Mouse (Mus musculus): ENCODE data around the gene Gpc4.

Gene Gpc4

GRCm38 (mm10) chrX:52164738-52165554 is at the start of gene Gpc4:
TSS of gene Gpc4 (minus strand) at chrX:52165252.
- ATAC-seq (ENCODE audit: insufficient number of reproducible peaks, low FRiP score, low TSS enrichment), result peak; percentile 64; the same call in 1 of the 2 replicates

DNA sequence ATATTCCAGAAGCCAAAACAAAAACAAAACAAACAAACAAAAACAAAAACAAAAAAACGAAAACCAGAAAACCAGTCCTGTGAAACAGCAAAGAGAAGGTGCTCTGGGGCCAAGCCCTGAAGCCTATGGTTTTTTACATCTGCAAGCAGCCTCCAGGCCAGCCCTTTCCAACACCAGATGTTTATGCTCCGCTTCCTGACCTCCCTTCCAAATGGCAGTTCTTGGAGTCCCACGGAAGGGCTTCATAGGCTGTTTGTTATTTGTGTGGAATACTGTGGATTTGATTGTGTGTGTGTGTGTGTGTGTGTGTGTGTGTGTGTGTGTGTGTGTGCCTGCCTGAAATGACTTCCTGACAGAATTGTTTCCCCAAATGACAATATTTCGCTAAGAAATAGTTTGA is 47.8 kb upstream of the Gpc4 start:
- no peak for ATAC-seq (ENCODE audit: insufficient number of reproducible peaks, low FRiP score, low TSS enrichment)

DNA sequence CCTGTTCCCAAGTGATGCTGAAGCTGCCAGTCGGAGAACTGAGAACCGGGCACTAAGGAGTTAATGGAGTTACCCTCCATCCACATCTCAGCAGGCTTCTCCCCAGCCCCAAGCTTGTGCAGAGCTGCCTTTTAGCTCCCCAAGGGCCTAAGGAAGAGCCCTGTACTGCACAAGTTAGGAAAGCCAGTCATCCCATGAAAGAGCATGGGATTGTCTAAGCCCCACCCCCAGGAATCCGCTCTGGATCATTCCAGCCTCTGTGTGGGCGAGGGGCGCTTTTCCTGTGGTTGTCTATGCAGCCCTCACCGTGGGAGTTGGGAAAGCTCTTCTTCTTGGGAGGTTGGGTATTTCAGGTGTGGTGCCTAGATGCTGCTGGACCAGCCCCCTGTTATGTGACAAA is 34.8 kb upstream of the Gpc4 start:
- no peak for ATAC-seq (ENCODE audit: insufficient number of reproducible peaks, low FRiP score, low TSS enrichment)

DNA sequence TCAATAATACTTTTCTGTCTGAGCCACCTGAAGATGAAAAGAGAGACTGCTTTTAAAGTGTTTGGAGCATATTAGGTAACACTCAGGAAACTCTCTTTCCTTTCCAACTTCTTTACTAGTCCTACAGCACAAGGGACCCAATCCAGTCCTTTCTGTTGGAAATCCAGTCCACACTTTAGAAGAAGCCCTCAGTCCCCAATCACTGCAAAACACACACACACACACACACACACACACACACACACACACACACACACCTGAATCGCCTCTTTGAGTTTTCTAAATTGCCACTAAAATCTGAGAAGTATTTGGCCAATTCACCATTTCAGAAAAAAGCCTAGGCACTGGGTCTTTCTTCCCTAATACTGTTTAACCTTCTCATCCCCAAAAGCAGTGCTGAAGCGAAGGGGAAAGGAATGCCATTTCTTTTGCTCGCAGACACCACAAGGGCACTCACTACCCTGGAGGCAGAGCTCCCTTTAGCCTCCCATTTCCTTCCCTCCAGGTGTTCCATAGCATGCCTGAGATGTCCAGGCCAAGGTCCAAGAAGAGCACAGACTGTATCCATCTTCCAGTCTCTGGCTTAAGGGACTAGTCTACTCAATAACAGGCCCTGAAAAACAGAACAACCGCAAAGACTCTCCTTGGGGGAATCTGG is 28.4 kb upstream of the Gpc4 start:
- no peak for ATAC-seq (ENCODE audit: insufficient number of reproducible peaks, low FRiP score, low TSS enrichment)

- ATAC-seq (ENCODE audit: insufficient number of reproducible peaks, low FRiP score, low TSS enrichment), result no peak
Measured at GRCm38 (mm10) chrX:52189094-52189493, 24.0 kb upstream of the Gpc4 start.

DNA sequence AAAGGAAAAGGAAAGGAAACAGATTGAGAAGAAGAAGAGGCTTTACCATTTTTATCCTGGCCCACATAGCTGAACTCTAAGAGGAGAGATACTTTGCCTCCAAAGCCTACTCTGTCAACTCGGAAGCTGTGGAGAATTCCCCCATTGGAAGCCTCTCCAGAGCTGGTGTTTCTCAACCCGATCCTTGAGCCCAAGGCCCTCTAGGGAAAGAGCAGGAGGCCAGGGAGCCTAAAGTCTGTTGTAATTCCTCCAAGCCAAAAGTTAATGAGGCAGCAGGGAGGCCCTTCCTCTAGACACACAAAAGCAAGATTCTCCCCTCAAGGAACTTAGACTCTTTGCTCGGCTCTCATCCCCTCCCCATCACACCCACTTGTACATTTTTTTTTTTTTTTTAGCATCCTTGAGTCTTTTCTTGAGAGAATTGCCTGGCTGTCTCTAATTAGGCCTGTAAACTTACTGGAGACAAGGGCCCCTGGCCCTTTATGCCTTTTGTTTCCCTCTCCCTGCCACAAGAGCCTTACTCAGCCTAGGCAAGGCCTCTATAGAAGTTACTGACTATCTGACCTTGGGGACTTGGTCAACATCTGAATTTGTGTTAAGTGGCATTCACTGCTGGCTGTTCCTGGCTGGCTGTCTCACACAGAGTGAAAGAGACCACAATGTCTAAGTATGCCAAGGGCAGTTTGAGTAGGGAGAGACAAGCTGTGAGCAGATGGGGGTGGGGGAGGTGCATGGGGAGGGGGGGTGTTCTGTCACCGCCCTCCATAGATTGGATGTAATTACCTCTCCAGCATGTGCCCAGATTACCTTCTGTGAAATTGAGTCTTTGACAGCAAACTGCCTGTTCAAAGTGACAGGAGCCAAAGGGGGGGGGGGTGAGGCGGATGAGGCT is 18.7 kb upstream of the Gpc4 start:
- no peak for ATAC-seq (ENCODE audit: insufficient number of reproducible peaks, low FRiP score, low TSS enrichment)

DNA sequence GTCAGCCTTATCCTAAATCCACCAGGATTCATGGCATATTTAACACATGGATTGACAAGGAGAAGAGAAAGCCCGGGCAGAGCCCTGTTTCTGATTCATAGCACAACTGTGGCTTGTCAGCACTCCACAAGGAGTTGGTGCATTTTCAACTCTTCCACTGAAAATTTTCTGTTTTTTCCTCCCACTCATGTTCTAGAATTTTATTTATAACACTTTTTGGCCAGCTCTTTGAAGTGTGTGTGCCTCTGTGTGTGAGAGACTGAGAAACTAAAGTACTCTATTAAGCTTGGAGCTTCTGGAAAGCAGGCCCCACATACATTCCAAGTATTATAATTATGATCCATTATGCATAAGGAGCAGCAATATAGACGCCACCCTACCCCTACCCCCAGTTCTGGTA is 16.3 kb upstream of the Gpc4 start:
- no peak for ATAC-seq (ENCODE audit: insufficient number of reproducible peaks, low FRiP score, low TSS enrichment)

- no peak for ATAC-seq (ENCODE audit: insufficient number of reproducible peaks, low FRiP score, low TSS enrichment)
Measured at GRCm38 (mm10) chrX:52177067-52177466, 12.0 kb upstream of the Gpc4 start.

DNA sequence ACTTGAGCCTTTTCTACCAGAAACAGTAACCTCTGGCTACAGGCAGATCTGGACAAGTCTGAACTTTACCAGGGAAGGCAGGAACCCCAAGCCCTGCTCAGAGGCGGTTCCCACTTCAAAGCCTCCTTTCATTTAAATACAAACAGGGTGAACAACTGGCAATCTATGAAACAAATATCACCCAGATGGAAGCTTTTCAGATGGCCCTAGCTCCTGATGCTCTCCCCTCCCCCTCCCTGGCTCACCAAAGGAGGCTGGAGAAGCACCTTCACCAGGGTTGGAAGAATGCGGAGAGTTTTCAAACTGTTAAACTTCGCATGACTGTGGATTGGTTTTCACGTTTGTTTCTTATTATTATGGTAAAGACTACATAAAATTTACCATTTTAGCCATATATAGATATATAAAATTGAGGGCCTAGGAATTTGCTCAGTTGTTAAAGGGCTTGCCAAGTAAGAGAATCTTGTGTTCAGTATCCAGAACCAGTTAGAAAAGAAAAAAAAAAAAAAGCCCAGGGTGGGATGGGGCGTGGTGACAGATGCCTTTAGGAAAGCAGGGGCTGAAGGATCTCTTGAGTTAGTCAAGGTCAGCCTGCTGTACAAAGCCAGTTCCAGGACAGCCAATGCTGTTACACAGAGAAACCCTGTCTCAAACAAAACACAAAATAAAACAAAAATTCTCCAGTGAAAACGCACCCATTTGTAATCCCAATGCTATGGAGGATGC is 2.6 kb upstream of the Gpc4 start:
- ATAC-seq (ENCODE audit: insufficient number of reproducible peaks, low FRiP score, low TSS enrichment), result no peak

DNA sequence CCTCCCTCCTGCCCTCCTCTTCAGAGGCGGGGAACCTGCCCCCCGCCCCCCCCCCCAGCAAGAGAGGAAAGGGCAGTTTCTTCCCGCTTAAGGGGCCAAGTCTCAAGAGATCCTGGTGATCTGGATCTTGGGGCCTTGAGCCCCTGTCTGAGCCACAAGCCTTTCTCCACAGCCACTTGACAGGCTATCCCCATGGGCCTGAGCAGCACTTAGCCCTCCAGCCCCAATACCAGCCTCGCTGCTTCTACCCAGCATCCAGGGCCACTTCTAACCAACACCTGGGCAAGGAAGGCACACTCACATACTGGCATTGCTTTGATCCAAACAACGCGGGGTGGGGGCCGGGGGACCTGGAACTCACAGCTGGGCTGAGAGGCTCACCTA is 495 bp upstream of the Gpc4 start:
- ATAC-seq (ENCODE audit: insufficient number of reproducible peaks, low FRiP score, low TSS enrichment), result no peak

DNA sequence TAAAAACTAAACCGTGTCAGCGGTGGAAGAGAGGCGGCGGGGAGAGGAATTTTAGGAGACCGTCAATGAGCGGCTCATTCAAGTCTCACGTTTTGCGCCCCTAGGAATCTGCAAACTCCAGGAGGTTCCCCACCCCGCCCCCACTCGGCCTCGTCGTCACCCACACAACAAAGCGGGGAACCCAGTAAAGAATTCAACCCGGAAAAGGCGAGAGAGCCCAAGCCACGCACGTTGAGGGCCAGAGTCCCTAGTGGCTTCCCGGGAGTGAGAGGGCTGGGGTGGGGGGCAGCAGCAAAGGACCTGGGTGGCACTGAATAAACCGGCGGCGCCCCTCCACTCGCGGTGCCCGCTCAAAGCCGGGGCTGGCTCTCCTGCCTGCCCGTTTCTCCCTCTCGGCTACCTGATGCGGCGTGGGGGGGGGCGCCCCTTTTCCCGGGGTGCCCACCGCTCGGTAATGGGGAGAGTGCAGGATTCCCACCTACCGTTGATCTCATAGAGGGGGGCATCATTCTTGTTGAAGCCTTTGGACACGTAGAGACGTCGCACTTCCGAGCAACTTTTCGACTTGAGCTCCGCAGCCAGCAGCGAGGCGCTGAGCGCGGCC is 816 bp downstream of the Gpc4 start:
- no peak for ATAC-seq (ENCODE audit: insufficient number of reproducible peaks, low FRiP score, low TSS enrichment)

DNA sequence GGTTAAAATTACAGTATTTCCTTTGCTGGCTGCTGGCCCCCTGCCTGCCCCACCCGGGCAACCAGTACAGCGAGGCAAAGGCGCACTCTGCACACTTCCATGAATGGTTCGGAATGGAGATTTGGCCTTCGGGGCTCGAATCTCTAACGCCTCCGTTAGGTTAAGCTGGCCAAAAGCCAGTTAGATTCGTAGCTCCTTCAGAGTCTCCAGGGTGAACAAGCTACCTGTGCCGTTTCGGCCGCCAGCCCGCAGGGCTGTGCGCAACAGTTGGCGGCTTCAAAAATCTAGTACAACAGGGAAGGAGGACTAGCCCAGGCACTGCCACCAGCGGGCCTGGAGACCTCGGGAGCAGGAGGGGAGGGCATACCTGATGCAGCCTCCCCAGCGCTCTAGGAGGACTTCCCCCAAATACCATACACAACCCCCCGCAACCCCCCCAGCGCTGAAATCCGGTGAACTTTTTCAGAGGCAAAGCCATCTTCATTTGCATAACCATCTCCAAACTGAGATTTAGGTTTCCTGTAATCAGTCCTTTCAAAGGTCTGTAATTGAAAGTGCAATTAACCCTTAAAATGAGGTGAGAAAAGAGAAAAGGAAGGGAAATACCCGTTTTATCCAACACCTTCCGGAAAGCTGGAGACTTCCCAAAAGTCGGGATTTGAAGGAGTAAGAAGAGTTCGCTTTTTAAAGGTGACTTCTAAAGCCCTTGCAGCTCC is 1.5 kb downstream of the Gpc4 start:
- no peak for ATAC-seq (ENCODE audit: insufficient number of reproducible peaks, low FRiP score, low TSS enrichment)

- no peak for ATAC-seq (ENCODE audit: insufficient number of reproducible peaks, low FRiP score, low TSS enrichment)
Measured at GRCm38 (mm10) chrX:52162756-52163155, 2.3 kb downstream of the Gpc4 start.

GRCm38 (mm10) chrX:52162206-52162605 is 2.8 kb downstream of the Gpc4 start:
- ATAC-seq (ENCODE audit: insufficient number of reproducible peaks, low FRiP score, low TSS enrichment), result no peak

GRCm38 (mm10) chrX:52159621-52160020 is 5.4 kb downstream of the Gpc4 start:
- no peak for ATAC-seq (ENCODE audit: insufficient number of reproducible peaks, low FRiP score, low TSS enrichment)

DNA sequence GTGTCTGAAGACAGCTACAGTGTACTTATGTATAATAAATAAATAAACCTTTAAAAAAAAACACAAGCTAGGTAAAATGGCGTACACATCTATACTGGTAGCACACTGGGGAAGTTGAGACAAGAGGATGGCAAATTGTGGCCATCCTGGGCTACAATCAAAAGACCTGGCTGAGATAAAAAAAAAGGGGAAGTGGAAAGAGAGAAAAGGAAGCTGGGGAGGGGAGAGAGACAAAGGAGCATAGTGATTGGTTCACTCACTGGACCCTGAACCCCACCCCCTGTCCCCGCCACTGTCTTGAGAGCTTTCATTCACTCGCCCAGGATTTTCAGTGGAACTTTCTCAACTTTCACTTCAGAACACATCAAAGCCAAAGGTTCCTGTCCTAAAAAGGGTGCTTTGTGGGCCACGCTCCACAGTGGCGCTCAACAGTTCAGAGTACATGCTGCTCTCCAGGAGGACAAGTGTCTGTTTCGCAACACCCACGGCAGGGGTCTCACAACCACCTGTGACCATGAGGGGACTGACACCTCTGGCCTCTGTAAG is 9.6 kb downstream of the Gpc4 start:
- no peak for ATAC-seq (ENCODE audit: insufficient number of reproducible peaks, low FRiP score, low TSS enrichment)

GRCm38 (mm10) chrX:52154821-52155220 is 10.2 kb downstream of the Gpc4 start:
- ATAC-seq (ENCODE audit: insufficient number of reproducible peaks, low FRiP score, low TSS enrichment), result no peak

GRCm38 (mm10) chrX:52153451-52153850 is 11.6 kb downstream of the Gpc4 start:
- no peak for ATAC-seq (ENCODE audit: insufficient number of reproducible peaks, low FRiP score, low TSS enrichment)

DNA sequence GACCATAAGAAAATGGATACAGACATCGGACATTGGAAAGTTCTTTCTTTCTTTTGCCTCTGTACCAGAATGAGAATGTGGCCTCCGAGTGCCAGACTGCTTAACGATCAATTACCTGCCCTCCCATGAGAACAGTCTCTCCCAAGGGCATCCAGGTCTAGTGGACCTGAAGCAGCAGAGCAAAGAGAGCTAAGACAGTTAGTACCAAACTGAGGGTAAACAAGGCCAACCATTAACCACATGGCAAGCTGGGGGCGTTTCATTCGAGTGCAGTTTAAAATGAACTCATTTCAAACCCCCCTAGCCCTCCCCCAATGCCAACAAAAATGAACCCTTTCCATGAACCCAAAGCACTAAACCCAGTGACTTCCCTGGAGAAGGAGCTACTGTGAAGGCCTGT is 12.1 kb downstream of the Gpc4 start:
- no peak for ATAC-seq (ENCODE audit: insufficient number of reproducible peaks, low FRiP score, low TSS enrichment)

Measured in cerebellum, adult (tissue).